Mouse (Mus musculus): ENCODE data around the gene Rfc2.

Rfc2 gene

DNA sequence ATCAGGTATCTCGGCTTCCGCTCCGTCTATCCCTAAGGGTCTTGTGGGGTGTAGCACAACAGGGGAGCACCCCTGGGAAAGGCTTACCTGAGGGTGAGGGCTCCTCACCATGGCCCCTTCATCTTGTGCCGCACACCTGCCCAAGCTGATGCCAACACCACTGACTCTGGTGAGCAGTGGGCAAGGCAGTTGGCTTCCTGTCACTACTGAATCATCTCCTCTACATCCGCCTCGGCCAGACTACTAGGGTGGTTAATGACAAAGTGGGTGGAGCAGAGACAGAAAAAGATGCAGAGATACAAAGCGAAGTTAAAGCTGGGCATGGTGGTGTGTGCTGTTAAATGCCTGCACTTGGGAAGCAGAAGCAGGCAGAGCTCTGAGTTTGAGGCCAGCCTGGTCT lies 33.6 kb downstream of the Rfc2 start, which contains the start of gene Lat2:
Lat2 (minus strand) TSS at position 224 of the 400 bp plus-strand sequence.
- ChIA-PET CTCF (interaction anchor here in 2 of 4 experiments (0.6 to 3.5 kb wide), 8 partner anchors 32 to 126 kb away, joined by 3 to 16 read pairs (median 4); no protein-coding TSS in a partner anchor), POLR2A (interaction anchor here in 2 of 4 experiments (0.8 to 11.7 kb wide), 5 partner anchors 9 to 25 kb away, joined by 3 to 174 read pairs (median 4); partner anchors contain the start of gene Eif4h (in 1 of the 2))

DNA sequence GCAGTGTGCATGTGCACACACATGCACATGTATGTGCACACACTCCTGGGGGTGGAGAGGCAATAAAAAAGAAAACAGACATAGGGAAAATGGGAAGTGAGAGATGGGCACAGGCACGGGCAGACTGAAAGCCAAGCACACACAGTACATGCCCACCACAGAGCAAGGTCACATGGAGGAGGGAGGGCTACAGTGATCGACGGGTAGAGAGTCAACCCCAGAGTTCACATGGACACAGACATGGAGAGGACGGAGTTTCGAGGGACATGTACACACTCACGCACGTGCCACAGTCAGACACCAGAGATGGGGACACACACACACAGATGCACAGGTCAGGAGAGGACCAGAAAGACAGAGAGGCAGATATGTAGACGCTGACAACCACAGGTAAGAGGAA lies 34.2 kb downstream of the Rfc2 start:
- ChIA-PET POLR2A (interaction anchor here in 2 of 4 experiments (0.7 to 11.7 kb wide), 7 partner anchors 8 to 327 kb away, joined by 3 to 174 read pairs (median 4); partner anchors contain the start of gene Eif4h (in 1 of the 2)), CTCF (interaction anchor here in 2 of 4 experiments (0.6 to 3.5 kb wide), 6 partner anchors 32 to 126 kb away, joined by 3 to 16 read pairs (median 4); no protein-coding TSS in a partner anchor)

DNA sequence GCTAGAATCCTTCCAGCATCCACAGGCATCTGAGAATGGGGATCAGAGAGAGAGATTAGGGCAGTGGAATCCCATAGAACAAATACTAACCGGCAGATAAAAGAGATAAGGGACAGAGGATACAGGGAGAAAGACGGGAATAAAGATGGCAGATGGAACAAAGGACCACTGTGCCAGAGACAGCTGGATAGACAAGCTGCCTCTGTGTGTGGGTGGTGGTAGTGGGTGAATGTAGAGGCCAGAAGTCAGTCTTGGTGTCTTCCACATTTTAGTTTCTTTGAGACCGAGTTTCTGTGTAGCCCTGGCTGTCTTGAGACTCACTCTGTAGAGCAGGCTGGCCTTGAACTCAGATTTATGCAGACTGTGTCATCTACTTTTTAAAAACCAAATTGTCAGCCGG lies 34.6 kb downstream of the Rfc2 start:
- ChIA-PET CTCF (interaction anchor here in 2 of 4 experiments (0.9 to 3.5 kb wide), 6 partner anchors 10 to 127 kb away, joined by 3 to 16 read pairs (median 4); no protein-coding TSS in a partner anchor), POLR2A (interaction anchor here in 2 of 4 experiments (0.7 to 11.7 kb wide), 11 partner anchors 8 to 362 kb away, joined by 3 to 174 read pairs (median 4); partner anchors contain the start of genes Eif4h (in 1 of the 2) and Limk1 (in 1 of the 2))

DNA sequence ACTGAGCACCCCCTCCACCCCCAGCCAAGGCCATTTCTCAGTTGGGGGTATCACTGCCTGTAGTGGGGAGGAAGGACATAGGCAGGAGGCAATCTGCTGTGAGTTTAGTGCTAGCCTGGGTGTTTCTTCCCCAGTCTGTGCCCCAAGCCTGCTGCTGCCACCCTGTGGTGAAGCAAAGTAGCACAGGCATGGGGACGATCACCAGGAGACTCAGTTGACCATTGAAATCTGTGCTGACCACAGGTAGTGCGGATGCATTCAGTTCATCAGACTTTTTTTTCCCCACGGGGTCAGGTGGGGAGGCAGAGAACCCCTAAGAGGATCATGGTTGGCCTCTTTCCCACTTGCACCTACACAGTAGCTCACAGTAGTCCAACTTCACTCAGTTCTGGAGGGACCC lies 35.9 kb downstream of the Rfc2 start:
- POLR2A ChIA-PET, result interaction anchor here (0.6 to 11.7 kb wide), 19 partner anchors 9 to 528 kb away, joined by 3 to 174 read pairs (median 4); partner anchors contain the start of genes Eif4h (in 1 of the 4), Limk1 (in 1 of the 4) and Syna (in 1 of the 4)
- CTCF ChIA-PET, result interaction anchor here (0.6 to 3.5 kb wide), 36 partner anchors 8 to 1238 kb away, joined by 3 to 16 read pairs (median 4); no protein-coding TSS in a partner anchor

DNA sequence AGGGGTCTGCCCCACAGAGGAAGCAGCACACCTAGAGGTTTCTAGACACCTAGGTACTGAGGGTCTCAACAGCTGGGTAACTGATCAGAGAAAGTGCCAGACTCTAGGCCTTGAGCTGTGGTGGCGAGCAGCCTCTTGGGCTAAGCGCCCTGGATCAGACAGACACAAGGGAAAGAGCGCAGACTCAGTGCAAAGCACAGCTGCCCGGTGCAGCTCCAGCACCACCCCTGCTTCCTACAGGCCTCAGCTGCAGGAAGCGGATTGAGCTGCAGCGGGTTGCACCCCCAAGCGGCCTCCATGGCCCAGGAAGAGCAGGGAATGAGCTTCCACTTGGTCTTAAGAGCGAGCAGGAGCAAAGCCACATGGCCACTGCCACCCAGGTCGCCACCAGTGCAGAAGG lies 39.3 kb downstream of the Rfc2 start:
- POLR2A ChIA-PET, result interaction anchor here in 3 of 4 experiments (0.7 to 11.7 kb wide), 25 partner anchors 9 to 247 kb away, joined by 3 to 174 read pairs (median 4); partner anchors contain the start of genes Eif4h (in 2 of the 3) and Limk1 (in 1 of the 3)
- CTCF ChIA-PET, result interaction anchor here in 3 of 4 experiments (0.6 to 1.9 kb wide), 10 partner anchors 11 to 556 kb away, joined by 3 to 6 read pairs (median 4); partner anchors contain the start of gene Vps37d (in 1 of the 3)

DNA sequence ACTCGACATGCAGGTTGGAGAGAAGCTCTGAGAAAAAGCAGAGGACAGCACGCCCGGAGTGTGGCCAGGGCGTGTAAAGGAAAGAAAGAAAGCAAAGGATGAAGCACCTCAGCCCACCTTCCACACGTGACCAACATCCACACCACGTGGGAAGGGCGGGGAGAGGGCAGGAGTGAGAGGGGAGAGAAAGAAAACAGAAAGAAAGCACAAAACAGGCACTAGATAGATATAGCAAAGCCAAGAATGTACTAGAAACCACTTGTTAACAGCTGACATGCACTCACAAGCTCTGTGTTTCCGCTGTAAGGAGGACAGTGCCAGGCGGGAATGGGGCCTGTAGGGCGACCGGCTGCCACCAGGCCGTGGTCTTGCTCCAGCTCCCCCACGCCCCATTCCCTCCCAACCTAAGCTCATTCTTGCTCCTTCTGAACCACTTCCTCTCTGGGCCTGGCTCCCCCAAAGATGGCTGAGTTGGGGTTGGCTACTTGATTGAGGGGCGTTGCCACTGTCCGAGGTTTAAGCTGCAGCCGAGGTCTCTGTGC lies 40.0 kb downstream of the Rfc2 start:
- CTCF ChIA-PET, result interaction anchor here in 3 of 4 experiments (0.5 to 1.9 kb wide), 15 partner anchors 10 to 556 kb away, joined by 3 to 6 read pairs (median 3); partner anchors contain the start of gene Vps37d (in 1 of the 3)
- POLR2A ChIA-PET, result interaction anchor here (0.6 to 11.7 kb wide), 24 partner anchors 9 to 444 kb away, joined by 3 to 174 read pairs (median 4); partner anchors contain the start of genes Eif4h (in 2 of the 4) and Limk1 (in 1 of the 4)

DNA sequence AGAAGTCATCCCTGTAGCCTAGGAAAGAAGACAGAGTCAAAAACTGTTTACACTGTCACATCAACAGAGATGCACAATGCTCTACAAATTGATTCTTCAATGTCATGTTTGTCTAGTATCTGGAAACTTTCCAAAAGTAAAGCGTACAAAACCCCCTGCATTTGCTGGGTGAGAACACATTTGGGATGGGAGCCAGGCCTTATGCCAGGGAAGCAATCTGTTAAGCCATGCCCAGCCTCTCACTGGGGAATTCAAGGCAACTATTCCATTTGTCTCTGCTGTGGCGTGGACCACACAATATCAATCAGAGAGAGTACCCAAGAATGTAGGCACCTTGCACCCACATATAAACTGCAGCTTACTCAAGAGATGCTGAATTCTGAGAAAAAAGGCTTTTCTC lies 40.9 kb downstream of the Rfc2 start:
- ChIA-PET POLR2A (interaction anchor here in 2 of 4 experiments (0.7 to 11.7 kb wide), 5 partner anchors 8 to 253 kb away, joined by 3 to 174 read pairs (median 5); no protein-coding TSS in a partner anchor), CTCF (interaction anchor here in 2 of 4 experiments (0.6 to 1.2 kb wide), 2 partner anchors 14 to 40 kb away, joined by 4 to 10 read pairs; no protein-coding TSS in a partner anchor)

DNA sequence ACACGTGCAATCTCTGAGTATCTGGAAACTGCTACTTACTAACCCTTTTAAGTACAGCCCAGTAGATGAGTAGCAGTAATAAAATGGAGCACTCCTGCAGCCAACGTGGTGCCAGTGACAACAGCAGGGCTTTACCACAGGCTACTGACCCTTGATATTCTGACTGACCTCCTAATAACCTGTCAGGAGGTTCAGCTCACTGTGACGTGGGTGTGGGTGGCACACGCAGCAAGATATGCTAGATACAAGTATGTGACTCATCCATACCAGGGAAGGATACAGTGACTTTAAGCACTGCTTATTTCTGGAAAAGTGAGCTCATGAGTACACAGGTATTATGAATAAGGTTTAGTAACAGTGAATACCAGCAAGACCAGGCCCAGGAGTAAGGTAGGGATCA lies 48.3 kb downstream of the Rfc2 start:
- POLR2A ChIA-PET, result interaction anchor here in 3 of 4 experiments (0.7 to 11.9 kb wide), 9 partner anchors 9 to 446 kb away, joined by 3 to 174 read pairs (median 7); partner anchors contain the start of genes Eif4h (in 2 of the 3), Limk1 (in 2 of the 3), Gtf2ird2 (in 1 of the 3) and Lat2 (in 1 of the 3)
- CTCF ChIA-PET, result no interaction called here

DNA sequence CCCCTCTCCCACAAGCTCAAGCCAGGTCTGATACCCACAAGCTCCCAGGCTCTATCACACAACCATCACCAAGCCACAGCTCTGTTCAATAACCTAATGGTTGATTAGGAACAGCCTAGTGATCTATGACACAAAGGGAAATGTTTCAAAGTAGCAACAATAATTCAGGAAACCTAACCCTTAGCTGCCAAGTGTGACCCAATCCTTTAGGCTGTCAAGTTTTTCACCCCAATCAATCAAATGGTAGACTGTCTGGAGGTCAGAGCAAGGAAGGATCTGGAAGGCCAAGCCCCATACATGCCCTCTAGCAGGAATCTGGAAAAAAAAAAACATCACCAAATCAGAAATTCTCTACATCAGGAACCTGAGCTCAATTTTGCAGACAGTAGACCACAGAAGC lies 49.7 kb downstream of the Rfc2 start:
- ChIA-PET CTCF (interaction anchor here (0.6 to 1.3 kb wide), 4 partner anchors 11 to 86 kb away, joined by 3 to 6 read pairs (median 4); partner anchors contain the start of gene Syna (in 1 of the 4)), POLR2A (interaction anchor here (0.5 to 11.9 kb wide), 18 partner anchors 8 to 378 kb away, joined by 3 to 174 read pairs (median 4); partner anchors contain the start of genes Eif4h (in 2 of the 4), Abhd11 (in 1 of the 4), Lat2 (in 1 of the 4) and Limk1 (in 1 of the 4))

DNA sequence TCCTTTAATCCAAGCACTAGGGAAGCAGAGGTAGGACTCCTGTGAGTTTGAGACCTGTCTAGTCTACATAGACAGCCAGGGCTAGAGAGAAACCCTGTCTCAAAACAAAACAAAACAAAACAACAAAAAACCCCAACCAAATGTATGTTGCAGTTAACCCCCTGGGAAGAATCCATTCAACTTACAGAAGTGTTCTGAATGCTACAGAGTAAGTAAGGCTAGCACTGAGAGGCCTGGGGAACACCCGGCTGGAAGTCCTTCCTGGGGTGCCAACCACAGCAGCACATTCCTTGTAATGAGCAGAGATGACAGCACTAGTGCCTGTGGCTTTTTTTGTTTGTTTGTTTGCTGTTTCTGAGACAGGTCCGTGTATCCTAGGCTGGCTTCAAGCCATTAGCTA lies 51.7 kb downstream of the Rfc2 start:
- POLR2A ChIA-PET, result interaction anchor here in 3 of 4 experiments (0.6 to 11.9 kb wide), 10 partner anchors 13 to 789 kb away, joined by 3 to 174 read pairs (median 4); partner anchors contain the start of gene Lat2 (in 1 of the 3)
- CTCF ChIA-PET, result interaction anchor here in 1 of 4 experiments (0.7 kb wide), 1 partner anchor 172 kb away, joined by 3 read pairs; no protein-coding TSS in a partner anchor

DNA sequence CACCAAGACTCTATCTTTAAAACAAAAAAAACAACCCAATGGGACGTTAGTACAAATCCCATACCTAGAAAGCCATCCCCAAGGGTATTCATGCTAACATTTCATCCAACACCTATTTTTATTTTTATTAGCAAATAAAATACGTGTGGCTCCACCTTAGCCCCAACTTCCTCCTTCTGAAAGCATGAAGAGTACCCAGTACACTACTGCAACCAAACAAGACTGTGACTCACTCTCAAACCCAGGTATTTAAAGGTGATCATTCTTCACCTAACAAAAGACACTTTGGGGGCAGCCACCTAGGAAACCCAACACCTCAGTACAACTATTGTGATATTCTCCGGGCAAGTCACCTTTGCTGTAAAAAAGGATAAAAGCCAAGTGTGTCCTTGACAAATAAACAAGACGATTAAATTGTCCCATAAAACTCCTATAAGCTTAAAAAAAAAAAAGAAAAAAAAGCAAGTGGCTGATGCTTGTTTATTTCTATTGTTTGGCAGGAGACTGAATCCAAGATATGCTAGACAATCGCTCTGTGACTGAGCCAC lies 56.7 kb downstream of the Rfc2 start:
- POLR2A ChIA-PET, result interaction anchor here in 3 of 4 experiments (0.7 to 4.7 kb wide), 16 partner anchors 8 to 422 kb away, joined by 3 to 75 read pairs (median 4); partner anchors contain the start of gene Limk1 (in 1 of the 3)

DNA sequence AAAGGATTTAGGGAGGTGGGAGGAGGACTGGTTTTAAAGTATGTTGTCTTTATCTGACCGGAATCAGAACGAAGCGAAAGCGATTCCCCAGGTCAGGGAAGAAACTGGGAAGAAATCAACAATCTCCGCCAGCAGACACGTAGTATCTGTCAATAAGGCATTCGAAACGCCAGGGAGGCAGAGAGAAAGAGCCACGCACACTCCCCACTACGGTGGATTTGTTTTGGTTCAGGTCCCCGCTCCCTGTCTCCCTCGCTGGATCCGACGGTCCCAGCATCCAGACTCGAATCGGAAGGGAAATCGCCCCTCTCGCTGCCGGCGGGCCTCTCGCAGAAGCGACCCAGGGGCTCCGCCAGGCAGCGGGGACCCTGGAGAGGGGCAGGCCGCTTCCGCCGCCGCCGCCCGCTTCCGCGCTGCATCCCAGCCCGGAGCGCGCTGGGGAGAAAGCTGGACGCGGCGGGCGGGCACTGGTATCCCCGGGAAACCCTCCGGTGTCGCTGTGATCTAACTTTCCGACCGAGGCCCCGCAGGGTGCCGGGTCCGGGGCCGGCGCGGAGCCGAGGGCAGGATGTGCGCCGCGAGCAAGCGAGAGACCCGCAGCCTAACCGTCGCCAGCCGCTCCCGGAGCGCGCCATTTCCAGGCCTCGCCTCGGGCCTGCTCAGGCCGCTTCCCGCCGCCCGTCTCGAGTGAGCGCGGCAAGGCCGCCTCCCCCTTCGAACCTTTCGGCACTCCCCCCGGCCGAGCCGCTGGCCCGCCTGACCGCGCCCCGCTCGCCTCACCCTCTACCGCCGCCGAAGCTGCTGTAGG lies 57.5 kb downstream of the Rfc2 start:
- CTCF ChIA-PET, result interaction anchor here in 3 of 4 experiments (0.6 to 1.4 kb wide), 15 partner anchors 12 to 327 kb away, joined by 3 to 10 read pairs (median 4); no protein-coding TSS in a partner anchor
- POLR2A ChIA-PET, result interaction anchor here in 3 of 4 experiments (0.7 to 4.7 kb wide), 45 partner anchors 8 to 423 kb away, joined by 3 to 75 read pairs (median 4); partner anchors contain the start of genes Limk1 (in 3 of the 3), Abhd11 (in 1 of the 3), Clip2 (in 1 of the 3) and Lat2 (in 1 of the 3)

More for the DNA sequence above, 56.7 kb downstream of the Rfc2 start:
- CTCF ChIA-PET, result interaction anchor here in 2 of 4 experiments (0.6 to 1.3 kb wide), 4 partner anchors 13 to 152 kb away, joined by 3 to 4 read pairs (median 3); no protein-coding TSS in a partner anchor

DNA sequence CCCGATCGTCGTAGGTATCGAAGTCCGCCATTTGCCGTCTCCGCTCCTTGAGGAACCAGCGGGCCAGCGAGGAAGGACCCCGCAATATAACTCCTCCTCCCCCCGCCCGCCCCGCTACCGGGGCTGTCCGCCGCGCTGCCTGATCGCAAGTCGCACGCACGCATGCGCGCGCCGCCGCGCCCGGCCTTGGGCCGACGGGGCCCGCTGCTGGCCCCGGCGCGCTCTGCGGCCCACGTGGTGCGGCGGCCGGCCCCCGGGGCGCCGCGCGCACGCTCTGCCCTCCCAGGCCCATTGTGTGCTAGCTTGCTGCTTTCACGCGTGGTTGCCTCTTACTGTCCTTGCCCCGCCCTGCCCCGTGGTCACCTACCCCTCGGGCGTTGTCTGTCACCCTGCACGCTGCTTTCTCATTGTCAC lies 58.1 kb downstream of the Rfc2 start, which contains the start of gene Eif4h:
Eif4h (minus strand) TSS at position 222 of the 414 bp plus-strand sequence.
- ChIA-PET CTCF (interaction anchor here in 3 of 4 experiments (0.6 to 1.4 kb wide), 12 partner anchors 11 to 327 kb away, joined by 3 to 10 read pairs (median 4); no protein-coding TSS in a partner anchor), POLR2A (interaction anchor here in 3 of 4 experiments (0.6 to 4.7 kb wide), 45 partner anchors 9 to 1348 kb away, joined by 3 to 75 read pairs (median 4); partner anchors contain the start of genes Limk1 (in 3 of the 3), Abhd11 (in 1 of the 3), Cldn4 (in 1 of the 3) and Clip2 (in 1 of the 3))

DNA sequence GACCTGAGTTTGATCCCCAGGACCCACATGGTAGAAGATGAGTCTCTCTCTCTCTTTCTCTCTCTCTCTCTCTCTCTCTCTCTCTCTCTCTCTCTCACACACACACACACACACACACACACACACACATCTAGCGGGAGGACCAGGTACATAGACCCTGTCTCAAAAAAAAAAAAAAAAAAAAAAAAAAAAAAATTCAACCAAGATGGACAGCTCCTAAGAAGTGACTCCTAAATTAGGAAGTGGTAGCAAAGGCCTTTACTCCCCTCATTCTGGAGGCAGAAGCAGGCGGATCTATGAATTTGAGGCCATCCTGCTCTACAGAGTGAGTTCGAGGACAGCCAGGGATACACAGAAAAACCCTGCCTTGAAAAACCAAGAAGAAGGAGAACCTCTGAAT lies 59.2 kb downstream of the Rfc2 start:
- CTCF ChIA-PET, result interaction anchor here (0.6 to 1.4 kb wide), 14 partner anchors 10 to 1342 kb away, joined by 3 to 10 read pairs (median 4); partner anchors contain the start of gene Limk1 (in 1 of the 4)
- POLR2A ChIA-PET, result interaction anchor here (0.6 to 4.7 kb wide), 25 partner anchors 8 to 1188 kb away, joined by 3 to 75 read pairs (median 4); partner anchors contain the start of genes Limk1 (in 2 of the 4) and Abhd11 (in 1 of the 4)

DNA sequence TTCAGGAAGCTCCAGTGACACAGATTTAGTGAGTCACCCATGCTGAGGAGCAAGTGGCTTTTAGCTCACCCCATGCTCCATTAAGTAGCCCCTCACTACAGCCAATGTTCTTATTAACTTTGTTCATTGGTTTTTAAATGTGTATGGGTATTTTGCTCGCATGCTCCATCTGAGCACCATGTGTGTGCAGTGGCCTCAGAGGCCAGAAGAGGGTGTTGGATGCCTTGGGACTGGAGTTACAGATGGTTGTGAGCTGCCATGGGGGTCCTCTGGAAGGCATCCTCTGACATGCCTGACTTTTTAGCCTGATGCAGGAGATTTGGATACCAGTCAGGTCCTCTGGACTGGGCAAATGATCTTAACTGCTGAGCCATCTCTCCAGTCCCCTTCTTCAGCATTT lies 63.0 kb downstream of the Rfc2 start:
- POLR2A ChIA-PET, result interaction anchor here in 3 of 4 experiments (0.6 to 1.5 kb wide), 5 partner anchors 11 to 356 kb away, joined by 3 to 5 read pairs (median 3); partner anchors contain the start of gene Limk1 (in 2 of the 3)

DNA sequence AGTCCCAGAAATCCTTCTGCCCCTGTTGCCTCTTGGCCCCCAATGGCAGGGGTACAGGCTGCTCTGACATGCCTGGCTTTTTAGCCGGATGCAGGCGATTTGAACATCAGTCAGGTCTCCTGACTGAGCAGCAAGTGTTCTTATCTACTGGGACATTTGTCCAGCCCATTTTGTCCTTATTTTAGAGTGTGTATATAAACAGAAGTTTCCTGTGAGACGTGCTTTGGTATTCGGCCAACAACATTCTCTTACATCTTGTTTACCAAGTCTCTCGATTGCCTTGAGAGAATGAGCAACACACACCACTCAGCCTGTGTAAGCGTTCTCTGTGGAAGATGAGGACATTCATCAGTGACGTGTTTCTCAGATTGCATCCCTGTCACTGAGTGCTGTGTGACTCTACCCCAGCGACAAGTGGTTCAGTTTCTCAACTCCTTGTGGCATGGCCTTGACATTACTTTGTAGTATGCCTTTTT lies 63.5 kb downstream of the Rfc2 start:
- POLR2A ChIA-PET, result interaction anchor here in 2 of 4 experiments (0.8 to 1.5 kb wide), 3 partner anchors 44 to 112 kb away, joined by 3 to 5 read pairs (median 3); partner anchors contain the start of gene Limk1 (in 2 of the 2)
- CTCF ChIA-PET, result interaction anchor here in 1 of 4 experiments (0.8 kb wide), 1 partner anchor 9 kb away, joined by 4 read pairs; no protein-coding TSS in a partner anchor

More for the DNA sequence above, 63.0 kb downstream of the Rfc2 start:
- CTCF ChIA-PET, result interaction anchor here in 1 of 4 experiments (0.8 to 1.1 kb wide), 2 partner anchors 9 to 17 kb away, joined by 3 to 4 read pairs; no protein-coding TSS in a partner anchor
